Mouse (Mus musculus) CH12.LX (cell line): ENCODE measurements around the gene Gm49320. TPM values are rescaled to one million over a fixed set of nuclear protein-coding genes. Genes with fewer than 3 reads are reported as not detected.

Source experiments
- DNase-seq: peaks from one replicate; pipeline ENCODE4 v3.0.0-alpha.2; 2013; ENCODE audit errors: extremely low read depth
- H3K27ac ChIP-seq: 2 replicates; pipeline ENCODE4 v1.5.1; 2012; ENCODE audit warnings: low read depth, mild to moderate bottlenecking, control low read depth, moderate library complexity; ENCODE audit not compliant: insufficient read depth
- H3K27me3 ChIP-seq: replicated peaks from 2 replicates; pipeline ENCODE3; 2012; ENCODE audit warnings: inconsistent platforms
- H3K36me3 ChIP-seq, 2 experiments: replicated peaks in 1 of 2; 2 replicates each; pipeline versions ENCODE3 to v1.6.1; 2012; ENCODE audit warnings: inconsistent platforms in 1 of 2, low read length in 1 of 2, mild to moderate bottlenecking in 1 of 2, mixed read lengths in 1 of 2, moderate library complexity in 1 of 2; ENCODE audit not compliant: control insufficient read depth in 1 of 2, insufficient read depth in 1 of 2
- H3K4me1 ChIP-seq, 2 experiments: 2 replicates each; pipeline ENCODE4 v1.6.1; 2012; ENCODE audit warnings: inconsistent platforms in 1 of 2, moderate library complexity in 1 of 2; ENCODE audit not compliant: insufficient read depth in 2 of 2, control insufficient read depth in 1 of 2
- H3K4me2 ChIP-seq: 2 replicates; pipeline ENCODE4 v1.6.1; 2012; ENCODE audit warnings: low read depth, mild to moderate bottlenecking, control low read depth; ENCODE audit not compliant: poor library complexity, insufficient read depth, severe bottlenecking
- H3K4me3 ChIP-seq, 3 experiments: fragments of 150-350 bp in 1 of 3; sonication (generic) in 1 of 3; replicated peaks in 1 of 3; 2 replicates each; pipeline versions ENCODE3 to v1.5.1; 2011 to 2012; ENCODE audit warnings: low read depth in 2 of 3, low read length in 2 of 3, mild to moderate bottlenecking in 2 of 3, moderate library complexity in 2 of 3, control low read depth in 1 of 3, improper control_type of control experiment in 1 of 3, inconsistent platforms in 1 of 3, mixed read lengths in 1 of 3; ENCODE audit not compliant: poor library complexity in 1 of 3
- H3K79me2 ChIP-seq: replicated peaks from 2 replicates; pipeline ENCODE4 v1.6.1; 2012; ENCODE audit warnings: mild to moderate bottlenecking, moderate library complexity; ENCODE audit not compliant: control insufficient read depth, poor library complexity, insufficient read depth, severe bottlenecking; ENCODE audit errors: extremely low read depth
- H3K9ac ChIP-seq: 2 replicates; pipeline ENCODE4 v1.6.1; 2012; ENCODE audit warnings: low read depth, mild to moderate bottlenecking, control low read depth, moderate library complexity; ENCODE audit not compliant: insufficient read depth
- H3K9me3 ChIP-seq: replicated peaks from 2 replicates; pipeline ENCODE3; 2012; ENCODE audit warnings: low read length, inconsistent platforms, mixed read lengths
- BHLHE40 ChIP-seq: IDR thresholded peaks from 2 replicates; pipeline ENCODE4 v1.6.1; 2011; ENCODE audit warnings: mild to moderate bottlenecking, low read depth, low read length, improper control_type of control experiment
- CHD1 ChIP-seq: IDR thresholded peaks from 2 replicates; pipeline ENCODE4 v1.6.1; 2012; ENCODE audit warnings: low read depth, low read length, improper control_type of control experiment, inconsistent platforms
- CHD2 ChIP-seq: IDR thresholded peaks from 2 replicates; pipeline ENCODE4 v1.6.1; 2011; ENCODE audit warnings: low read length, improper control_type of control experiment
- CTCF ChIP-seq, 2 experiments: IDR thresholded peaks in 1 of 2; conservative IDR thresholded peaks in 1 of 2; 2 replicates each; pipeline ENCODE4 v1.5.1; 2011 to 2012; ENCODE audit warnings: low read depth in 2 of 2, low read length in 2 of 2, improper control_type of control experiment in 1 of 2, inconsistent platforms in 1 of 2, mild to moderate bottlenecking in 1 of 2, moderate library complexity in 1 of 2
- E2F4 ChIP-seq: IDR thresholded peaks from 2 replicates; pipeline ENCODE4 v1.6.1; 2011; ENCODE audit warnings: low read depth, low read length, improper control_type of control experiment; ENCODE audit not compliant: insufficient replicate concordance
- EP300 ChIP-seq: IDR thresholded peaks from 2 replicates; pipeline ENCODE4 v1.6.1; 2011; ENCODE audit warnings: low read length, improper control_type of control experiment
- ETS1 ChIP-seq: conservative IDR thresholded peaks from 2 replicates; pipeline ENCODE4 v1.6.1; 2012; ENCODE audit warnings: low read depth, mild to moderate bottlenecking, inconsistent platforms, low read length, improper control_type of control experiment, moderate library complexity
- GABPA ChIP-seq: IDR thresholded peaks from 2 replicates; pipeline ENCODE4 v1.6.1; 2012; ENCODE audit warnings: low read depth, low read length, improper control_type of control experiment, inconsistent platforms; ENCODE audit not compliant: insufficient replicate concordance
- JUN ChIP-seq: IDR thresholded peaks from 2 replicates; pipeline ENCODE4 v1.6.1; 2011; ENCODE audit warnings: low read depth, mild to moderate bottlenecking, low read length, improper control_type of control experiment, moderate library complexity; ENCODE audit not compliant: insufficient read depth
- JUND ChIP-seq: conservative IDR thresholded peaks from 2 replicates; pipeline ENCODE4 v1.6.1; 2011; ENCODE audit warnings: low read depth, low read length, improper control_type of control experiment
- KAT2A ChIP-seq: IDR thresholded peaks from 2 replicates; pipeline ENCODE4 v1.6.1; 2012; ENCODE audit warnings: low read length, improper control_type of control experiment, inconsistent platforms; ENCODE audit not compliant: insufficient replicate concordance
- MAFK ChIP-seq: IDR thresholded peaks from 2 replicates; pipeline ENCODE4 v1.6.1; 2011; ENCODE audit warnings: low read length, improper control_type of control experiment; ENCODE audit not compliant: insufficient replicate concordance
- MAZ ChIP-seq: IDR thresholded peaks from 2 replicates; pipeline ENCODE4 v1.6.1; 2012; ENCODE audit warnings: low read depth, mild to moderate bottlenecking, inconsistent platforms, low read length, improper control_type of control experiment, moderate library complexity
- MEF2A ChIP-seq: IDR thresholded peaks from 2 replicates; pipeline ENCODE4 v1.6.1; 2014; ENCODE audit warnings: low read depth, mild to moderate bottlenecking, inconsistent platforms, low read length, improper control_type of control experiment, borderline replicate concordance
- MXI1 ChIP-seq: IDR thresholded peaks from 2 replicates; pipeline ENCODE4 v1.6.1; 2011; ENCODE audit warnings: mild to moderate bottlenecking, low read depth, low read length, improper control_type of control experiment
- MYC ChIP-seq: IDR thresholded peaks from 2 replicates; pipeline ENCODE4 v1.6.1; 2011; ENCODE audit warnings: low read depth, mild to moderate bottlenecking, improper control_type of control experiment, low read length
- NRF1 ChIP-seq: IDR thresholded peaks from 2 replicates; pipeline ENCODE4 v1.6.1; 2014; ENCODE audit warnings: low read depth, mild to moderate bottlenecking, inconsistent platforms, low read length, improper control_type of control experiment, moderate library complexity
- POLR2AphosphoS2 ChIP-seq: IDR thresholded peaks from 2 replicates; pipeline ENCODE4 v1.6.1; 2011; ENCODE audit warnings: low read depth, low read length, improper control_type of control experiment
- RAD21 ChIP-seq: IDR thresholded peaks from 2 replicates; pipeline ENCODE4 v1.6.1; 2011; ENCODE audit warnings: low read depth, mild to moderate bottlenecking, low read length, improper control_type of control experiment, moderate library complexity
- SMC3 ChIP-seq: IDR thresholded peaks from 2 replicates; pipeline ENCODE4 v1.6.1; 2011; ENCODE audit warnings: low read depth, low read length, improper control_type of control experiment
- UBTF ChIP-seq: IDR thresholded peaks from 2 replicates; pipeline ENCODE4 v1.6.1; 2012; ENCODE audit warnings: low read depth, mild to moderate bottlenecking, inconsistent platforms, low read length, improper control_type of control experiment, moderate library complexity
- USF1 ChIP-seq: IDR thresholded peaks from 2 replicates; pipeline ENCODE4 v1.6.1; 2014; ENCODE audit warnings: low read depth, mild to moderate bottlenecking, inconsistent platforms, low read length, improper control_type of control experiment
- ZKSCAN1 ChIP-seq: IDR thresholded peaks from 2 replicates; pipeline ENCODE4 v1.6.1; 2012; ENCODE audit warnings: low read depth, inconsistent platforms, low read length, improper control_type of control experiment, borderline replicate concordance
- ZMIZ1 ChIP-seq: IDR thresholded peaks from 2 replicates; pipeline ENCODE4 v1.6.1; 2012; ENCODE audit warnings: low read depth, mild to moderate bottlenecking, inconsistent platforms, low read length, improper control_type of control experiment
- ZNF384 ChIP-seq: IDR thresholded peaks from 2 replicates; pipeline ENCODE4 v1.6.1; 2012; ENCODE audit warnings: low read depth, low read length, improper control_type of control experiment, inconsistent platforms
- dilution Hi-C: fragments of 300-500 bp; cut with MboI; formaldehyde crosslinking; loops from 2 replicates; pipeline ENCODE4 v1.14.3; 2020; ENCODE audit warnings: low sequenced_read_pairs; ENCODE audit not compliant: extremely low pct_unique_long_range_greater_than_20kb, extremely low pct_ligation_motif_present
- in situ Hi-C: fragments of 300-500 bp; cut with MboI; formaldehyde crosslinking; loops from 3 replicates; pipeline ENCODE4 v1.14.3; 2019; ENCODE audit warnings: low sequenced_read_pairs, low pct_ligation_motif_present, low pct_unique_long_range_greater_than_20kb, mixed read lengths
- polyA plus RNA-seq: library from polyadenylated mRNA; unstranded; fragments of >175 nt; gene quantifications from 2 replicates; pipeline ENCODE4 v1.2.1, GENCODE M21; 2012; ENCODE audit warnings: low read depth; ENCODE audit not compliant: insufficient read length
- total RNA-seq, 2 experiments: library from RNA; depleted of rRNA; stranded (reverse); fragments of 300-350 nt in 1 of 2; fragments of >200 nt in 1 of 2; gene quantifications; 2 replicates each; pipeline ENCODE4 v1.2.3; 2012 to 2014

Gene Gm49320
- total and polyA plus RNA-seq, 3 experiments, result 0.08 to 0.23 (median 0.08) TPM

- no peak overlapping the region for H3K4me2 ChIP-seq
- dilution Hi-C loops, result no loop called here
These were observed 45.7 kb upstream of the Gm49320 start for GRCm38 (mm10) chr8:4192807-4193587.

GRCm38 (mm10) chr8:4193588-4193894, 45.1 kb upstream of the Gm49320 start:
- H3K79me2 ChIP-seq, result no peaks in the 10 kb centered on the region
- no peak overlapping the region for H3K4me2 ChIP-seq
- TF ChIP-seq NRF1 (no peak), E2F4 (no peak), UBTF (no peak), POLR2AphosphoS2 (no peak), MEF2A (no peak), MAFK (no peak), EP300 (no peak), JUN (no peak), ZMIZ1 (no peak), USF1 (no peak), MYC (no peak), JUND (no peak), SMC3 (no peak), CHD1 (no peak), GABPA (no peak), ZKSCAN1 (no peak), RAD21 (no peak), ETS1 (no peak), MAZ (no peak), MXI1 (no peak)
- dilution Hi-C loops, result no loop called here
- in situ Hi-C loops, result no loop called here
- H3K4me3 ChIP-seq, result no peak overlapping the region
- H3K9me3 ChIP-seq, result no peaks in the 10 kb centered on the region
- no peak for DNase-seq
- H3K9ac ChIP-seq, result no peak overlapping the region
- H3K36me3 ChIP-seq, result no peaks in the 10 kb centered on the region
- no peaks in the 10 kb centered on the region for H3K27me3 ChIP-seq
- H3K4me1 ChIP-seq, result peaks cover 0 to 3% of the 10 kb centered on the region in 2 experiments; a peak in 1 of 4 replicates
- H3K27ac ChIP-seq, result no peak overlapping the region

More at GRCm38 (mm10) chr8:4192807-4193587, 45.7 kb upstream of the Gm49320 start:
- no peak overlapping the region for H3K9ac ChIP-seq
- H3K4me3 ChIP-seq, result no peak overlapping the region
- no peaks in the 10 kb centered on the region for H3K27me3 ChIP-seq
- TF ChIP-seq KAT2A, result 0 out of 2 replicates have a peak, but pooled peaks have one; percentile 55
- peak; percentile 81 for TF ChIP-seq RAD21
- TF ChIP-seq JUND, result no peak
- TF ChIP-seq CHD2, result peak; percentile 91
- peak; percentile 67 to 87 for TF ChIP-seq CTCF (conservative IDR thresholded peaks at IDR 0.05 in 1 of 2, IDR thresholded peaks at IDR 0.05 in 1 of 2; ENCODE audit: low read depth in 2 of 2, low read length in 2 of 2)
- TF ChIP-seq MEF2A, result 0 out of 2 replicates have a peak, but pooled peaks have one; percentile 35
- TF ChIP-seq ZNF384, result no peak
- TF ChIP-seq BHLHE40, result peak; percentile 39; the same call in 1 of the 2 replicates
- TF ChIP-seq SMC3, result peak; percentile 84
- H3K9me3 ChIP-seq, result no peaks in the 10 kb centered on the region
- H3K79me2 ChIP-seq, result no peaks in the 10 kb centered on the region
- peaks cover 0 to 3% of the 10 kb centered on the region in 2 experiments; a peak in 1 of 4 replicates for H3K4me1 ChIP-seq
- peaks cover 0 to 2% of the 10 kb centered on the region in 2 experiments for H3K36me3 ChIP-seq
- in situ Hi-C loops, result no loop called here
- H3K27ac ChIP-seq, result no peak overlapping the region
- peak; percentile 71 for DNase-seq
